Mouse (Mus musculus) liver, embryonic 16.5 days (tissue): ENCODE results near the gene Trim17. TPM values are rescaled to one million over a fixed set of nuclear protein-coding genes. Genes with fewer than 3 reads are reported as not detected.

ENCODE experiments used
- ATAC-seq: fragments of 200-750 bp; cut with Nextera tagmentation; 2 replicates; pipeline ENCODE4 v1.8.0; 2017; ENCODE audit warnings: low read depth, mild to moderate bottlenecking, moderate number of reproducible peaks, moderate library complexity
- H3K27ac ChIP-seq: fragments of 300-500 bp; sonication (generic); 2 replicates; pipeline ENCODE4 v1.5.1; 2014; ENCODE audit warnings: mild to moderate bottlenecking, low read length
- H3K27me3 ChIP-seq: fragments of 300-500 bp; sonication (generic); 2 replicates; pipeline ENCODE4 v1.6.1; 2014; ENCODE audit warnings: low read depth, low read length, mixed read lengths; ENCODE audit not compliant: control insufficient read depth, insufficient read depth
- H3K36me3 ChIP-seq: fragments of 300-500 bp; sonication (generic); 2 replicates; pipeline ENCODE4 v1.6.1; 2014; ENCODE audit warnings: mild to moderate bottlenecking; ENCODE audit not compliant: control insufficient read depth, insufficient read depth
- H3K4me1 ChIP-seq: fragments of 300-500 bp; sonication (generic); 2 replicates; pipeline ENCODE4 v1.6.1; 2014; ENCODE audit warnings: low read depth, low read length, mixed read lengths; ENCODE audit not compliant: control insufficient read depth
- H3K4me2 ChIP-seq: fragments of 300-500 bp; sonication (generic); 2 replicates; pipeline ENCODE4 v1.6.1; 2014; ENCODE audit warnings: low read depth, low read length, mixed read lengths
- H3K4me3 ChIP-seq: fragments of 300-500 bp; sonication (generic); 2 replicates; pipeline ENCODE4 v1.5.1; 2014; ENCODE audit warnings: low read depth, mild to moderate bottlenecking, low read length
- H3K9ac ChIP-seq: fragments of 300-500 bp; sonication (generic); 2 replicates; pipeline ENCODE4 v1.6.1; 2014; ENCODE audit warnings: low read depth, low read length
- H3K9me3 ChIP-seq: fragments of 300-500 bp; sonication (generic); replicated peaks from 2 replicates; pipeline ENCODE4 v1.6.1; 2016; ENCODE audit warnings: low read length; ENCODE audit not compliant: control insufficient read depth
- WGBS: fragments of 180-500 bp; shearing (Covaris S2); extraction: QIAGEN DNeasy Blood & Tissue Kit; methylation state at CpG from one replicate; pipeline ENCODE4 v1.1.7; 2014; ENCODE audit not compliant: insufficient replicate concordance; 5-methylcytosine and 5-hydroxymethylcytosine counted together
- polyA plus RNA-seq: library from polyadenylated mRNA; unstranded; fragments of >200 nt; fragmentation: Nextera tagmentation; extraction: Ambion mirVana; gene quantifications from 2 replicates; pipeline ENCODE4 v1.2.1, GENCODE M21; 2015

The Trim17 gene
- 0.15 and 0.19 TPM in 2 replicates for polyA plus RNA-seq

GRCm38 (mm10) chr11:58954420-58955142 is at the start of gene Trim17, which contains the start of gene Hist3h2a:
Trim17 (plus strand) TSS chr11:58954685.
Hist3h2a (plus strand) TSS chr11:58954685.
- peaks cover 38% of the 10 kb centered on the region for H3K4me1 ChIP-seq

DNA sequence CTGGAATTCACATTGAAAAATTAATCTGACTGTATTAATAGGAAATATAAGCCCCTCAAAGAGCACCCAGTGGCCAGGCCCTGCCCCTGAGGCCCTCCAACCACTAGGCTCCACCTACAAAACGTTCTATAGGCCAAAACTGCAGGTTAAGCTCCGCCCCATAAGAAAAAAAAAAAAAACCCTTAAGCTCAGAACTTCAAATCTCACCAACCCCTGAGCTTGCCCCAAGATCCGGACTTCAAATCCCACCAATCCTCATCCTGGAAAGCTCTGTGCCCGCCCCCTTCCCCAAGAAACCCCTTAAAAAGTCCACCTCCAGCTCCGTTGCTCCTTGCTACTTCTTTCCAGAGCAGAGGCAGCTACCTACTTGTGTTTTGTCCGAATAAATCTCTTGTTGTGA is 49.6 kb upstream of the Trim17 start:
- no peak overlapping the region for H3K9ac ChIP-seq
- H3K4me2 ChIP-seq, result peak overlapping the region; percentile 88

More at GRCm38 (mm10) chr11:58954420-58955142, at the start of gene Trim17, which contains the start of gene Hist3h2a:
- H3K4me3 ChIP-seq, result peak within 1 kb of the TSS; percentile 90
- H3K36me3 ChIP-seq, result peaks cover 12% of the 10 kb centered on the region
- peak within 1 kb of the TSS; percentile 100 for H3K27ac ChIP-seq
- WGBS, result under 1% methylated on average over 49 of the region's 49 CpGs
- peak within 1 kb of the TSS; percentile 97 for H3K4me2 ChIP-seq
- H3K9me3 ChIP-seq, result no peaks in the 10 kb centered on the region
- peak within 1 kb of the TSS; percentile 99 for H3K9ac ChIP-seq
- peak; percentile 90 for ATAC-seq
- peaks cover 21% of the 10 kb centered on the region for H3K27me3 ChIP-seq

DNA sequence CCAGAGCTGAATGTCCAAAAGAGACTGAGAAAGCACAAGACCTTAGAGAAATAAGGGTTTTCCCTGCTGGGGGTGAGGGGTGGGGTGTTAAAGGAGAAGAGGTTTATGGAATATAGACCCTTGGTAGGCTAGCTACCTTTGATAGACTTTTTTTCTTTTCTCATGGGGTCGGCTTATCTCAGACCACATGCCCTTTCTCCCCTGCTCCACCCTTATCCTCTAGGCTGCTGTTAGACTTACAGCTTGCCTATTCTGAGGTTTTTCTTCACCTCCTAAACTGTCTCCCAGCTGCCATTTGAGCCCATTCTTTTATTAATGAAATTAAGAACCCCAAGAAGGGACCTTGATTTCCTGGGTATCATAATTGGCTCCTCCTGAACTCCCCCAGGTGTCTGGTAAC is 40.7 kb upstream of the Trim17 start:
- Histone ChIP-seq H3K36me3 (no peaks in the 10 kb centered on the region), H3K9ac (peak overlapping the region; percentile 83), H3K27me3 (no peaks in the 10 kb centered on the region), H3K4me1 (peaks cover 52% of the 10 kb centered on the region), H3K4me2 (peak overlapping the region; percentile 92), H3K27ac (peak overlapping the region; percentile 98), H3K4me3 (peak overlapping the region; percentile 60), H3K9me3 (no peaks in the 10 kb centered on the region)
- WGBS, result 7% methylated on average over 1 of the region's 1 CpGs
- ATAC-seq, result peak; percentile 69

More for the DNA sequence above, 49.6 kb upstream of the Trim17 start:
- H3K9me3 ChIP-seq, result no peaks in the 10 kb centered on the region
- H3K27ac ChIP-seq, result peak overlapping the region; percentile 91; the same call in 1 of the 2 replicates
- H3K4me1 ChIP-seq, result peaks cover 31% of the 10 kb centered on the region
- 46% methylated on average over 6 of the region's 6 CpGs for WGBS
- H3K4me3 ChIP-seq, result peak overlapping the region; percentile 90
- no peaks in the 10 kb centered on the region for H3K27me3 ChIP-seq
- no peak for ATAC-seq
- peaks cover 16% of the 10 kb centered on the region for H3K36me3 ChIP-seq

DNA sequence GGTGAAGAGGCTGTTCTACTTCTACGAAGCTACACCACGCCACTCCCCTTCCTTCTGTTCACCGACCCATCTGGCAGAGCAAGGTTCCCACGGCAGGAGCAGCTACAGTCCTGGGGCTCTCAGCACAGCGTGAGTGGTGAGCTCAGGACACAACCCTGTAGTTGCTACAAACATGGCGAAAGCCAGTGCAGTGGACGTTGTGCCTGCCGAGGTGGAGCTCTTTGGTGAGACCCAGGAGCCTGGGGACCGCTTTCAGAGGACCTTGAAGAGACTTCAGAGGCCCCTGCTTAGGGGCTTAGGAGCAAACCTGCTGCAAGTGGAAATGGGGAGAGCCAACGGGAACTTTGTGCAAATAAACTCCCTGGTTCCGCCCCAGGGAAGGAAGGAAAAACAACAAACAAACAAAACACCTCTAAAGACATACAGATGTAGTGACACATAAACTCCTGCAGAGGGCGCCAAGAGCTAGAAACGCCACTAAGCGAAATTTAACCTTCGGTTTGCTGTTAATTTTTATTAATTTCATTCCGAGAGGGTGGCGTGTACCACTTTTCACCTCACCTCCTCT is 39.9 kb upstream of the Trim17 start:
- no peaks in the 10 kb centered on the region for H3K27me3 ChIP-seq
- H3K4me2 ChIP-seq, result peak overlapping the region; percentile 92
- H3K4me3 ChIP-seq, result peak overlapping the region; percentile 60
- peak overlapping the region; percentile 83 for H3K9ac ChIP-seq
- WGBS, result 5% methylated on average over 17 of the region's 17 CpGs
- H3K27ac ChIP-seq, result peak overlapping the region; percentile 98
- ATAC-seq, result peak; percentile 33
- H3K9me3 ChIP-seq, result no peaks in the 10 kb centered on the region
- peaks cover 55% of the 10 kb centered on the region for H3K4me1 ChIP-seq
- no peaks in the 10 kb centered on the region for H3K36me3 ChIP-seq

DNA sequence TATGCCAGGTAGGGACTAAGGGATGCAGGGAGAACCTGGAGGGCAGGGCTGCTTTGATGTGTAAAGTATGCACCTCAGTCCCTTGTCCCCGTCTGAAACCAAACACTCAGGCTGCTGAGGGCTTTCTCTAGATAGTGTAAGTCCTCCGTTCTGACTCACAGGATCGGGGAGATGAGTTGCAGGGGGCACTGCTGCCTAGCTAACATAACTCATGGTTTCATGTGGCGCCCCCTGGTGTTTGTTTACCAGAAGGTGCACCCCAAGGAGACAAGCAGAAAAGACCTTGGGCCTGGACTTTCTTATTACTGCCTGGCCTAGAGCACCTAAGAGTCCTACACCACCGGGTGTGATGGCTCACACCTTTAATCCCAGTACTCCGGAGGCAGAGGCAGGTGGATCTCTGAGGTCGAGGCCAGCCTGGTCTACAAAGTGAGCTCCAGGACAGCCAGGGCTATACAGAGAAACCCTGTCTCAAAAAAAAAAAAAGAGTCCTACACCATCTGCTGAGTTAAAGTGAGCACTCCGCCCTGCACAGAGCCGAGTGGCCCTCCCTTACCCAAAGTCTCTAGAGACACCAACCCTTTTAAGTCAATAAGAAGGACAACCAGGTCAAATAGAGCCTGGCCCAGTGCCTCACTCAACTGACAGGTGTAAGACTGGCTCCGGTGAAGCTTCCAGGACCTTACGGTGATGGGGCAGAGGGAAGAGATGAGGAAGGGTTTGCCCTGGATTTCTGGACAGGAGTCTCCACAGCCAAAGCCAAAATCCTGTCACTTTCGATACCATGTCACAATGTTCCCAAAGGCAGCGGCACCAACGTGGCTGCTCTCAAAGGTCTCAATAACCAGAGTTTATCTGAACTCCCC is 37.4 kb upstream of the Trim17 start:
- peak; percentile 47 for ATAC-seq
- Histone ChIP-seq H3K27me3 (no peaks in the 10 kb centered on the region), H3K27ac (peak overlapping the region; percentile 94), H3K9me3 (no peaks in the 10 kb centered on the region), H3K4me2 (peak overlapping the region; percentile 76), H3K9ac (peak overlapping the region; percentile 78), H3K4me1 (peaks cover 60% of the 10 kb centered on the region), H3K36me3 (peaks cover 10% of the 10 kb centered on the region), H3K4me3 (peak overlapping the region; percentile 69)
- 24% methylated on average over 14 of the region's 14 CpGs for WGBS

- 32% methylated on average over 12 of the region's 12 CpGs for WGBS
- peaks cover 52% of the 10 kb centered on the region for H3K4me1 ChIP-seq
- H3K27ac ChIP-seq, result peak within 1 kb of the TSS; percentile 94
- no peaks in the 10 kb centered on the region for H3K9me3 ChIP-seq
- H3K27me3 ChIP-seq, result no peaks in the 10 kb centered on the region
- peaks cover 17% of the 10 kb centered on the region for H3K36me3 ChIP-seq
- H3K9ac ChIP-seq, result peak within 1 kb of the TSS; percentile 78
- peak within 1 kb of the TSS; percentile 69 for H3K4me3 ChIP-seq
- peak; percentile 85 for ATAC-seq
- peak within 1 kb of the TSS; percentile 76 for H3K4me2 ChIP-seq
Observed at GRCm38 (mm10) chr11:58917745-58918366, 36.6 kb upstream of the Trim17 start, which contains the start of gene Btnl10. Btnl10 (plus strand) TSS chr11:58917908.

DNA sequence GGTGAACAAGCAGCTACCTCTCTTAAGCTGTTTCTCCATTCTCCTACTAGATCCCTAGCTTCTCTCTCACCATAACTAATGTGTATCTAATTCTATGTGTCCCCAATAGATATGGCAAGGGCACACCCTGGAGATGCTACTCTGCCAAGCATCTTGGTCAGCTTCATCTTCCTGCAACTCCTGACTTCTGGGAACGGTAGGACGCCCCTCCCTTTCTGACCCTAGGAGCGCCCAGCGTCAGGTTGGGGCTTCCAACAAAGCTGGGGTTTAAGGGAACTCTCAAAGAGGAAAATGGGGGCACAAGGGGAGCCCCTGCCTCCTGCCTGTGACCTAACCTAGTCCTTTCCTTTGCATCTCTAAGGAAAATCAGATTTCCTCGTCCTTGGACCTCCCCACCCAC is 35.7 kb upstream of the Trim17 start:
- H3K9ac ChIP-seq, result peak overlapping the region; percentile 78
- H3K4me3 ChIP-seq, result peak overlapping the region; percentile 69
- H3K27me3 ChIP-seq, result no peaks in the 10 kb centered on the region
- peak overlapping the region; percentile 76 for H3K4me2 ChIP-seq
- peak overlapping the region; percentile 94 for H3K27ac ChIP-seq
- 33% methylated on average over 5 of the region's 5 CpGs for WGBS
- peaks cover 19% of the 10 kb centered on the region for H3K36me3 ChIP-seq
- no peaks in the 10 kb centered on the region for H3K9me3 ChIP-seq
- peaks cover 43% of the 10 kb centered on the region for H3K4me1 ChIP-seq
- ATAC-seq, result no peak

GRCm38 (mm10) chr11:58922420-58922819 is 32.1 kb upstream of the Trim17 start:
- H3K27ac ChIP-seq, result no peak overlapping the region
- peaks cover 14% of the 10 kb centered on the region for H3K4me1 ChIP-seq
- H3K27me3 ChIP-seq, result no peaks in the 10 kb centered on the region
- H3K4me2 ChIP-seq, result no peak overlapping the region
- peaks cover 19% of the 10 kb centered on the region for H3K36me3 ChIP-seq
- no peak for ATAC-seq
- no peaks in the 10 kb centered on the region for H3K9me3 ChIP-seq
- 82% methylated on average over 9 of the region's 9 CpGs for WGBS
- H3K9ac ChIP-seq, result no peak overlapping the region
- no peak overlapping the region for H3K4me3 ChIP-seq
